Mouse (Mus musculus) cerebellum, postnatal 36 days (tissue): ENCODE measurements around the gene Dner.

Source experiments
- DNase-seq, 2 experiments: peaks; one replicate each; pipeline ENCODE4 v3.0.0; 2021 to 2022; ENCODE audit warnings: mixed read lengths in 2 of 2

Gene Dner

DNA sequence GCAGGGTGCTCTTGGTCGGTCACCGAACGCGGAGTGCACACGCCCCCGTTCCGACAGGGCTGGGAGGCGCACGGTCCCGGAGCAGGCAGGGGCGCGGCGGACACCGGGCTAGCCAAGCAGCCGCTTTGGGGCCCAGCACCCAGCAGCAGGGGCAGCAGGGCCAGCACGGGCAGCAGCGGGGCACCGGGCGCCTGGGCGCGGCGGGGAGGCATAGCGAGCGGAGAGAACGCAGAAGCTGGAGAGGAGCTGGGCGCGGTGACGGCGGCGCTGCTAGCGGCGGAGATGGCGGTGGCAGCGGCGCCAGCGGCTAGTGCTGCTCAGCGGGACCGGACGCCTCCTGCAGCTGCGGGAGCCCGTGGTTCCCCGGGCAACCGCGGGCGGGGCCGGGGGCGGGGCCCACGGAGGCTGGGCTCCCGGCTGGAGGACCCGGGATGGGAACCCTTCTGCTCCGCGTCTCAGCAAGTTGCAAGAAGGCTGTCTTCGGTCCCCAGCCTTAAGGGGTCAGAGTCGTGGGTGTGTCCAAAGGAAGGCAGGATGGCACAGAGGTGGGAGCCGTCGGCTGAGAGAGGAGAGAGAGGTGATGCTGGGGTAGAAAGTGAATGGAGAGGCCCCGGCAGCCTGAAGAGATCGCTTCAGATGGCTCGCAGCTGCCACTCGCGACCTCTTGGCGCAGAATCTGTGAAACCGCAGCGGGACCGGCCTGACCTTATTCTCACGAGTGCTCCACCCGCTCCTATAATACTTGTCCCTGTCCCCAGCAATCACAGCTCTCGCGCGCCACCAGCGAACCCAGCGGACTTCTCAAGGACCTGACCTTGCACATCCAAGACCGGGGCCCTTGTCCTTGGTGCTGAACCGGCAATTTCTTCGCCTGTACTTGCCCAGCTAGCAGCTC is at the start of gene Dner:
Gene Dner, minus strand, starts transcription at position 705 of the 895 bp plus-strand sequence.
- DNase-seq: peak; percentile 61 to 63

DNA sequence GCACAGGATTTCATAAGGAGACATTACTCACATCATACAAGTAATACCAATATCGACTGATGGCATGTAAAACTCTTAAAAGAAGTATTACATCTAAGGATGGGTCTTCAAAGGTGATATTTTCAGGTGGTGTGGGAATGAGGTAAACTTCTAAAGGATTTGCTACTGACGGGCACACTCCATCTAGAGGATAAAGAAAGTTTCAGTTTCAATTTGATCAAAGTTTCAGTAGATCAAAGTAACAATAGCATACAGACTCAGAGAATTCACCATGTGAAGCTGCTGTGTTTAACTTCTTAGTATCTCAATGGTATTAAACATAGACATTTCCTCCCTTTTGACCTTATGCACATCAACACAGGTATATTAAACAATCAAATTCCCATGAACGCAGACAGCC is 46.1 kb upstream of the Dner start:
- no peak for DNase-seq

DNA sequence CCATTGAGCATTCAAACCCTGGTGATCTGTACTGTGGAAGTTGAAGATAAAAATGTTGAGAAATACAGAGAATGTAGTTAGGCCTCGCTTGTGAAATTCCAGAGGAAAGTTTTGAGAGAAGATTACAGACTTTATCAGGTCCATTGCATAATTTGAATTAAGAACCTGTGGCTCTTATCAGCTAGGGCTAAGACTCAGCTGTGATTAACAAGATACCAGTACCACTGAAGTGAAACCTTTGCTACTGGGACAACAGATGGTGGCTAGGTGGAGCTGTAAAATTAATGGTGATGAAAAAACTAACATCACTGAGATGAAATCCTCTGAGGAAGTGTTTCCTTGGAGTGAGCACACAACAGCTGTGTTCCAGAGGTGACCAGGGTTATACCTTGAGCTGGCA is 44.1 kb upstream of the Dner start:
- no peak for DNase-seq

DNA sequence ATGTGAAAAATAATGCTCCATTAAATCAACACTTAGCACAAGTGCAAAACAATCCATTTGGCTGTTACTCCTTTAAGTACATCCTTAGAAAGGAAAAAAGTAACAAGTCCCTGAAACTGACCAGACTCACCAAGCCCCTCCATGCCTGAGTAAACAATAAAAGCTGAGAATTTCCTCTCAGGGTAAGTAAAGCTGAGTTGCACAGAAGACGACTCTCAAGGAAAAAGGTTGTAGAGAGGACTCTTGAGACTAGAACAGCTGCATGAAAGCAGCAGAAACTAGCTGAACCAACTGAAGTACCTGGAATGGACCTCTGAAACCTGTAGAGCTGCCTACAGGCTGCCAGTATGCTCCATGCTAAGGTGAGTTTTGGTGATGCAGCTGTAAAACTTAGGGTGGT is 41.1 kb upstream of the Dner start:
- DNase-seq: no peak

DNA sequence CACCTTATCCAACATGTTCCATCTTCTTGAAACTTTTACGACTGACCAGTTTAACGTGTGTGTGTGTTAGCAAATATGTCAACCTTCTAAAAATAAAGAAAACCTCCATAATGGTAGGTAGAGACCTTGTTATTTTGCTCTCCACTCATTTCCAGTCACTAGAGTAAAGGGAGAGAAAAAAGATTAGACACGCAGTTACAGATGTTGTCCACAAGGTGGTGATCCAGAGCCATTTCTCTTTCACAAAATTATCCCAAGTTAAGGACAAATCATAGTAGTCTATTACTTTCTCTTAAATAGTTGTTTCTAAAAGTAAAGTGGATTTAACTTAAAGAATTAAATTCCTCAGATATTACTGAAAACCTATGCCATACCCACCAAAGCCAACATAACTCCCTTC is 37.8 kb upstream of the Dner start:
- DNase-seq: no peak

DNA sequence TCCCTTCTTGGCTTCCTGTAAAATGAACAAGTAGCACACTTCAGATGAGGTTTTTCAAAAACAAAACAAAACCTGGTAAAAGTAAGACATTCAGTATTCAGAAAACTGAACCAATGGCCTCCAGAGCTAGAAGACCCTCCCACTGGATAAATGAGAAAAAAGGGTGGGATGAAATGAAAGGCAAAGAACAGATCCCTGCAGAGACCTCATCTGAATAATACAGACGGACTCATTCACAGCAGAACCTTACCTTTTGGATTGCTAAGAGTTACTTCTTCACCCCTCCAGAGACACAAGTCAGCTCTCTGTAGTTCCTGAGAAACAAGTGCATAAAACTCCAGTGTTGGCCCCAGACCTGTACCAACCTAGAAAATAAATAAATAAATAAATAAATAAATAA is 35.7 kb upstream of the Dner start:
- no peak for DNase-seq

DNA sequence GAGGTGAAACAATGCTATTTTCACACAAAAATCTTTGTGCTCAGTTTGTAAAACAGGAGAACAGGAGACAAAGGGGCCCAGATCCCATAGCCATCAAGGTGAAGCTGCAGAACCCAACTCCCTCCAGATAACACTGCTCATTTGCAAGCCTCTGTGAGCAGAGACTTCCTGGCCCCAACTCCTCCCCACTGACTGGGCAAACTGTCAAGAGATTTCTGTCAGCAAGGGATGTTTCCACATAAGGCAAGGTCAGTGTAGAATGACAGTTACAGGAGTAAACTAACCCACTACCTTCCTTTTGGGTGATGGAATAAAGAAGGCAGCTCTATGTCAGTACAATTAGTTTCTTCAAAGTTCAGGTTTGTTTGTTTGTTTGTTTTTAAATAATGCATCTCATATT is 26.8 kb upstream of the Dner start:
- no peak for DNase-seq

DNA sequence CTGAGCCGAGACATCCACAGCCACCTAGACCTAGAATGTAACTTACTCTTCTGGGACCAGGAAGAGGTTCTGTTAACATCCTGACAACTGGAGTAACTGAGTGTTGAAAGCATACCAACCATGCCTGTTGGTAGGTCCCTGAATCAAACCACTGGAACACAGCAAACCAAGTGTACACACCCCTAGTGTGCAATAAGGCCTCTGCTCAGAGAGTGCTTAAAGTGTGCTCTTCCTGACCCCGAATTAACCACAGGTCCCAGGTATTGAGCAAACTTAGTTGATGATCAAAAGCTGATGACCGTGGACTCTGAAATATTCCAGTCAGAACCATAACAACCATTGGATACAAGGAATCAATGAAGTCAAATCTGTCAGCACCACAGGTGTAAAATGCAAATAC is 26.4 kb upstream of the Dner start:
- DNase-seq: no peak

DNA sequence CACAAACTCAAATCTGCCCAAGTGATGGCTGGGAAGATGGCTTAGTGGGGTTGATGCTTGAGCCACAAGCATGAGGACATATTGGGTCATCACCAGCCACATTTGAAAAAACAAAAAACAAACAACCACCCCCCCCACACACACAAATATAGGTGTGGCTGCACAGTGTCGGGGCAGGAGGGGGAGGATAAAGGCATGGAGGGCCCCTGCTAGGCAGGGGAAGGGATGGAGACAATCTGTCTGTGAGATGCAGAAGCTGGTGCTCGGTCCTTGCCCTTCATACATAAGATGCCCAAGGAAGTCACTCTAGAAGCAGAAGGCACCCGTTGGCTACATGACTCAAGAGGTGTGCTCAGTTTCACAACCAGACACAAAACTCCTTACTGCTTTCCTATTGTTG is 25.9 kb upstream of the Dner start:
- no peak for DNase-seq

DNA sequence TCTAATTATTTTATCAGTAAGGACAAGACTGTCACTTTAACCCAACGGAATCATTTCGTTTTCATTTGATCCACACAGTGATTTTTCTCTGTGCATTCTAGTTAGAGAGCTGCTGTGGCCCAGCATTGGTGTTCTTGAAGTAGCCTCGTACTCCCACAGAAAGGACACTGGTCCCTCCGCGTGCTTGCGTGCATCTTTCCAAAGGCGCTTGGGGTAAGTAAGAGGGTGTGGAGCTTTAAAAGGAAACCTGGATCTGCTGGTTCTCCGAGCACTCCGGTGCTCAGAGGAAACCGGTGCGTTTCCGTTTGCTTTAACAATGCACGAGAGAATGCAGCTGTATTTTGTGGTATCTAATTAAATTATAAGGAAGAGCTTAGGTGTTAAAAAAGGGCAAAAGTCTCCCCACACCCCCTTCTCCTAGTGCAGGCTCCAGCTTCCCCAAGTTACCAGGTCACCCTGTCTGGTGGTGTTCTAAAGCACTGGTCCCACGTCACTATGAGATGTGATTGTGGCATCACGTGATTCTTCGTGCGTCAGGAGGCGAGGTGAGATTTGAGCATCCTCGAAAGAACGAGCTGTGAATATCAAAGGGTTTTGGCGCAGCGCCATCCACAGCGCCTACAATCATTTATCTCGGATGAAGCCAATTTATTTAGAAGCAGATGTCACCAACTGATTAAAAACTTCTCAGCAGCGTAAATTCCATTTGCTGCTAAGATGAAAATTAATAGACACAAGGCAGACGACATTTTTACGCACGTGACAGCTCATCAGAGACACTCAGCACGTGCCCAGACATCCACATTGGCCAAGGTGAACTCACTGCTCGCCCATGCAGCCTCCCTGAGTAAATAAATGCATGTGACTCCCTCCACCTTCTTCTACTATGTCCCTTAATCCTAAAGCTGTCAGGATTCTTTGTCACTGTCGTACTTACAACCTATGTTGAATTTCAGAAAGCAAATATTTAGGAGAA is 14.1 kb upstream of the Dner start:
- DNase-seq: peak; percentile 44 to 52

DNA sequence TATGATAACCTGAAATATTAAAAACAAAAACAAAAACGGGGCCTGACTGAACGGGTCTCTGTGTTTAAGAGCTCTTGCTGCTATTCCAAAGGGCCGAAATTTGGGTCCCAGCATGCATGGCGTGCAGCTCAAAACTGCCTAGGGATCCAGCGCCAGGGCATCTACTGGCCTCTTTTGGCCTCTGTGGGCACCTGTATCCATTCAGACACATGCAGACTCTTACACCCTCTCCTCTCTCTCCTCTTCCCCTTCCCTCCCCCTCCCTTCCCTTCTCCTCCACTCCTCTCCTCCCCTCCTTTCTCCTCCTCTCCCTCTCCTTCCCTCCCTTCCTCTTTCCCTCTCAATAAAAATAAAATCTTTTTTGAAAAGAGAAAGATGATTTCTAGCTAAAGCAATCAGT is 13.4 kb upstream of the Dner start:
- peak; percentile 41 to 47 for DNase-seq

DNA sequence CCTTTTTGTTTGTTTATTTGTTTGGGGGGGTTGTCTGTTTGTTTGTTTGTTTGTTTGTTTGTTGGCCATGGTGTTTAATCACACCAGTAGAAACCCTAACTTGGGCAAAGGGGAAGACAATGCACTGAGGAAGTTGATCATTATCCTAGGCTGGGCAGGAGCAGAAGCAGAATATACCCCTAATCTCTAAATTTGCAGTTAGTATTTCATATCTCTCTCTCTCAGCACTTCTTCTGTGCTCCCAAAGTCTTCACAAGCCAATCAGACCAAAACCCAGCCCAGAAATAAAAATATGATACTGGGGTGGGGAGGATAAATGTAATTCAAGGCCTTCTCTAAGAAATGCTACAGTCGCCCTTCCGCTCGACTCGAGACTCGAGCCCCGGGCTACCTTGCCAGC is 4.2 kb upstream of the Dner start:
- no peak for DNase-seq

DNA sequence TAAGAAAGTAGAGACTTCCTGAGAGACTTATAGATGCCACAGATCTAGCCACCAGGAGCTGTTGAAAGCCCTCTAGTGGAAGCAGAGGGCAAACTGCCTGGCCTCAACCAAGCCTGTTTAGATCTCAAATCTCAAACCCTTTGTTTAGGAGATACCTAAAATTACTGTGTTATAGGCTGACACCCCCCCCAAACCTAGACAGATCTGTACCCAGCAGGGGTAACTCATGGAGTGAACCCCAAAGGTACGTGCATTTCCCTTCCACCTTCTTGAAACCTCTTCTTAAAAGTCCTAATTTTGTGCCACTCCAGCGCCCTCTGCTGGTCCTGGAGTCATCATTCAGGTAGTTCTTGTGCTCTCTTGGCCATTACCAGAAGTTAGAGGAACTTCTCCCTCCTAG is 1.1 kb upstream of the Dner start:
- peak; percentile 76 to 86 for DNase-seq

DNA sequence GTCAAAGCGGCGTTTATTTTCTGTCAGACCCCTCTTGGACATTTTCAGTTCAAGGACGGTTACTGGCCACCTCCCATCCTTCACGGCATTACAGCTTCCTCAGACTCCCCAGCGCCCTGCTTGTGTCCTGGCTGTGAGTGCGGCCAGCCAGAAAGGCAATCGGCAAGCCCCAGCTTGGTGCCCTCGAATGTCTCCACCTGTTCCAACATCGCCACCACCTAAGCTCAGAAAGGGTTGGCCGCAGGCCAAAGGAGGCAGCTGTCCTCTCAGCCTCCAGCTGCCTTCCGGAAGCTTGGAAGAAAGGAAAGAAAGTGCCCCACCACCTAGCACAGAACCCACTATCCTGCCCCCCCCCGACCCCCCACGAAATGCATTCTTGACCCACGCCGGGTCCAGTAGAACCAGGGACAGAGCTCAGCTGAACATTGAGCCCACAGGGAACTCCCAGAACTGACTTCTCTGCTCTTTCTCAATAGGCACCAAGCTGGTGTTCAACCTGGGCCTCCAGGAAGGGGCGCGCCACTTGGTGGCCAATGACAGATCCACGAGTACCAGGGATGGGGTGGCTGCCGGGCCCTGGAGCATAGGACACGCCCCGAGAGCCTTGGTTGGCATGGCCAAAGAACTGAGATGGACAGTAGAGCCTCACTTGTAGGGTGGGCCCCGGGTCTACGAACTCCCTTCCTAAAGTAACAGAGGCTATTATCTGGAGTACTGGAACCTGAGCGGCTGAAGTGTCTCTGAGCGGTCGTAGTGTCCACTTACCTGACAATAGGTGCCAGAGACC is 1.1 kb downstream of the Dner start:
- DNase-seq: peak; percentile 56 to 65

DNA sequence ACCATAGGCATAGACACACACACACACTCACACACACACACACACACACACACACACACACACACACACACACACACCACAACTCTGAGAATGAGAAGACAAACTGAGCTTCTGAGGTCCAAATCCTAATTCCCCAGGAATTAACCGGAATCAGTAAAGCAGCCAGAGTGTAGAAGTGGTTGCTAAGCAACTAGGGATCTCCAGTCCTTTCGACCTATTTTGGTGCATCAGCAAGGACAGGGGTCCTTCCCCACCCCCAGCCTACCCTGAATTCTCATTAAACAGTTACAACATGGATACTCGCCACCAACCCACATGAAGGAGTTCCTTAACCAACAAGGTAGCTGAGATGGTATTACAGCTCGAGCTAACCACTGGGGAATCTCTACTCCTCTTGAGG is 18.1 kb downstream of the Dner start:
- no peak for DNase-seq

DNA sequence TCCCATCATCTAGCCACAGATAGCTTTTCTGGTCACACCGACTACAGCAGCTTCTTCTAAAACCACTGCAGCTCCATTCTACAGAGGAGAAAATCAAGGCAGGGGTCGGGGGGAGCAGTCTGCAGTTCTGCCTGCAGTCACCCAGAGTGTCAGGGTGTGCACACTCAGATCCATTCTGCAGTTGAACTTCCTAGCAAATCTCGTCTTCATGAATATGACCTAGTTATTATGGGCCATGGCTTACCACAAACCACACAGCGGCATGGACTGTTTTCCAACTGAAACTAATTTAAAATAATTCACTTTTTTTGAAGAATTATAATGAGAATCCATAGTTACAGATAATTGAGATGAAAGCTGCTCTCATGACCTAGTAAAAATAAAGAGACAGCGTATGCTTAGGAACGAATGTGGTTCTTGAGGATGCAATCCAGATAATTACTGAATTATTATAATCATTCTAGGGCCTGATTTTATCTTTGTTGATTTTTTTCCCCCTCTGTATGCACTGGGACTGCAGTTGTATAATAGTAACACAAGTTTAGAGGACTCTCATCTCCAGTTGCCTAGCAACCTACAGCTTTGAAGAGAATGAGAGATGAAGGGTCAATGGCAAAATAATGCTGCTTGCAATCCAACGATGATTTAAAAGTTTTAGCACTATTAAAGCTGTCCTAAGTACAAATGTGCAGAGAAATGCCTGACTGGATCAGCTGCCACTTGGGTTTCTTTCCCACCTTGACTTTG is 27.7 kb downstream of the Dner start:
- DNase-seq: no peak

DNA sequence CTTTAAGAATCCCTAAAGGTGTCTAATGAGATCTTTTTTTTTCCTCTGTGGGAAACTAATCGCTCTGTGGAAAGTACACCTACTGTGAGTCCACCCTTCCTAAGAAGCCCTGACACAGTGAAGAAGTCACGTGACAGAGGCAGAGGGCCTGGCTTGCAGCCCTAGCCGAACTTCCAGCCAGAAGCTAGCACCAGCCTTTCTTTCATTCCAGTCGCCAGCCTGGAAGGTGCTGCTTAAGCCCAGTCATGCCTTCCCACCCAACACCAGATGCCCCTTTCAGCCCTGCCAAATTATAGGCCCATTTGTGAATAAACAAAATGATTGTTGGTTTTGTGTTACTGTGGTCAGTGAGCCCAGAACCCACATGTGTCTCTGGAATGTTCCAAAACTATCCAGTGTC is 28.4 kb downstream of the Dner start:
- DNase-seq: no peak

DNA sequence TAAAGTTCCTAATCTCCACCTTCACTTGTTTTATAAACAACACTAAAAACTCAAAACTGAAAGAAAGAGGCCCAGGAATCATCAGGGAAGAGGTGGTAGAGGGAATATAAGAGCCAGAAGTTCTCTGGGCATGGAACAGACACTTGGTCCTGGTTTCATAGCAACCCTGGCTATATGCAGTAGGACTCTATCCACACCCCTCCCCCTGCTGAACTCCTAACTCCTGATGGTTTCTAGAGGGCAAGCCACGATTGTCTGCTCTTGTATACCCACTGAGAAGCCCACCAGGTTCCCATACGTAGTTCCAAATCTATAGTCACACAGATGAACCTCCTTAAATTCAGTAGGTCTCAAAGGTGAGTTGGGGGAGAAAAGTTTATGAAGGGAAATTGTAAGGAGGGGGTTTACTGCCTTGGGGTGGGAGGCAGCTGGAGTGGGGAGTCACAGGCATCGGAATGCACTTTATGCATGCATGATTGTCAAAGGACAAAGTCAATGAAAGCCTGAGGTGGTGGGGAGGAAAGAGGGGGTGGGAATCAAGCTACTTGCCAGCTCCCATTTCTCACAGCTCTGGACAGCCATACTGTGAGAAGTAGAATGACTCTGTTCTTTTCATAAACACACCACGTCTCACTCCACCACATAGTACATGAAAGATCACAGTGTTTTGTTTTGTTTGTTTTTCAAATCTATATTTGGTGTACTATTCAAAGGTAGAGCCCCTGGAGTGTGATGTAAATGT is 31.5 kb downstream of the Dner start:
- DNase-seq: no peak

DNA sequence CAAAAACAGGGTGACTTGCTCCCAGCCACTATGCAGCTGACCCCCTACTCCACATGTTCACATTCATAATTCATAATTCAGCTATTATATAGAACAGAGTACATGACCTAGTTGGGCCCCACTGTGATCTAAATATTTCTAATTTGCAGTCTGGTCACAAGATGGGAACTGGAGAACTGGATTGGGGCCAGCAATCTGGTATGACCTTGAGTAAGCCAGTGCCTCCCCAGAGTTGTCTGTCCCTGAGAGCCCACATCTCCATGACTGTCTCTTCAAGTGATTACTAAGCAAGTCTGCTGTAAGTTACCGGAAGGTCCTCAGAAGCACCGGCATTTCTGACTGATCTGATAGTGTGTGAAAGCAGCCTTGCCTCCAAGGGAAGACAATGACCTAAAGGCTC is 49.2 kb downstream of the Dner start:
- DNase-seq: peak; percentile 10 to 20

DNA sequence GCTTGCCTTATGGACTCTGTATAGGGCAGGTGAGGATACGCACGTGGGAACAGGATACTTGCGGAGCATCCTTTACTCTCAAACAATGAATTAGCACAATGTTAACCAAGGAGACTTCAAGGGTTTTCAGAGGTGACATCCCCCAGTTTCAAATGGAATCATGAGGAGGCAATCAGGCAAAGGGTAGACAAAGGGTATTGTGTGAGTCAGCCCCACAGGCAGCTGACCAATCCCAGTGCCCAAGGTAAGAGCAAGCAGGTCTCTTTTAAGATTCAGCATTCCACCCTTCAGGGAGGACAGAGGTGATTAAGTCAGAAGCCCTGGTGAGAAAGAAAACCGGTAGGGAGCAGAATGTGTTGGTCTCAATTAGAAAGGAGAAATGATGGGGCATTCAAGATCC is 55.6 kb downstream of the Dner start:
- no peak for DNase-seq

DNA sequence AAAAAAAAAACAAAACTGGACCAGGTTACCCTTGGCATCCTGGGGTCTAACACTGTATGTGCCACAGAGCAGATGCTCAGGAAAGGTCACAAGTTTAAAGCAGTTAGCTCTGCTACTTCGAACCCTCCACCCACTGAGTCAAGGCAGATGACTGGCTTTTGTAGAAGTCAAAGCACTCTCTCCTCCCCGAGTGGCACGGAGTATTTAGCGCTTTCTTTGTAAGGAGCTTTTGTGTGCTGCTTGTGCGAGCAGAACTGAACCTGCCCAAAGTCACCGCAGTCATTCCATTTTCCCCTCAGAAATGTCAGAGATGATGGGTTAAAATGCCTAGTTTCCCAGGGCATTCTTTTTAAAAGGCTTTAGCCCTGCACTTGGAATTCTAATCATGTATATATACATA is 59.1 kb downstream of the Dner start:
- DNase-seq: no peak

DNA sequence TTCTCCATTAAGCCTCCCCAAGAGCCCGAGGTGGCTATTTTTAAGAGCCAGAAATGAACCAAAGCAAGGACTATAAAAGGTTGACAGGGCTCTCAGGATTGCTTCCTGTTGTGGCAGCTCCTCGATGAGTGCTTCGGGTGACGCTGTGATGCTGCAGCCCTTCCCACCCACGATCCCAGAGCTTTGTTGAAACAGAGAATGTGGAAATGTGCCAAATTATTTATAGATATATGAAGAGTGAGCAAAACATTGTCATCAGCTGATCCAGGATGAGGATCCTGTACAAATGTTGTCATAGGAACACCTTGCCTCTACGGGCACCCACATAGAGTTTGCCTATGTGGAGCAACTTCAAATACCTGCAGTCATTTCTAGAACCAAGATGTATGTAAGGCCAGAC is 67.8 kb downstream of the Dner start:
- DNase-seq: no peak
